Mouse (Mus musculus) megakaryocyte, embryonic 14.5 days (primary cell): Measurements from ENCODE around the gene Tgm4. TPM values are rescaled to one million over a fixed set of nuclear protein-coding genes. Genes with fewer than 3 reads are reported as not detected.

Experiments used
- H3K27me3 ChIP-seq: replicated peaks from 2 replicates; pipeline ENCODE3; 2012; ENCODE audit warnings: inconsistent platforms
- H3K36me3 ChIP-seq: replicated peaks from 2 replicates; pipeline ENCODE3; 2012; ENCODE audit warnings: low read length, inconsistent platforms, mixed read lengths
- H3K4me1 ChIP-seq: 2 replicates; pipeline ENCODE4 v1.6.1; 2012; ENCODE audit warnings: inconsistent platforms
- H3K4me3 ChIP-seq: replicated peaks from 2 replicates; pipeline ENCODE3; 2012; ENCODE audit warnings: moderate library complexity, mild to moderate bottlenecking, inconsistent platforms
- H3K9me3 ChIP-seq: 2 replicates; pipeline ENCODE4 v1.6.1; 2012; ENCODE audit warnings: inconsistent platforms
- FLI1 ChIP-seq: IDR thresholded peaks from 2 replicates; pipeline ENCODE4 v1.6.1; 2012; ENCODE audit warnings: low read length, inconsistent platforms, mixed read lengths
- GATA1 ChIP-seq: IDR thresholded peaks from 3 replicates; pipeline ENCODE4 v1.6.1; 2012; ENCODE audit warnings: mixed read lengths, low read length, inconsistent platforms, borderline replicate concordance
- polyA plus RNA-seq: library from polyadenylated mRNA; stranded (reverse); fragments of >175 nt; gene quantifications from 2 replicates; pipeline ENCODE4 v1.2.3, GENCODE M21; 2012; ENCODE audit warnings: low replicate concordance; ENCODE audit not compliant: insufficient read depth

The Tgm4 gene
- not detected in 2 replicates for polyA plus RNA-seq

GRCm38 (mm10) chr9:123034426-123034825 is at the start of gene Tgm4:
Gene Tgm4 (plus strand): TSS chr9:123034726.
- H3K4me1 ChIP-seq, result peaks cover 11% of the 10 kb centered on the region; the same call in 1 of the 2 replicates
- TF ChIP-seq FLI1 (no peak), GATA1 (no peak)
- H3K4me3 ChIP-seq, result no peak within 1 kb of the TSS
- no peaks in the 10 kb centered on the region for H3K36me3 ChIP-seq
- H3K27me3 ChIP-seq, result peaks cover 66% of the 10 kb centered on the region
- H3K9me3 ChIP-seq, result peaks cover 15% of the 10 kb centered on the region

GRCm38 (mm10) chr9:122998406-122999192 is 35.9 kb upstream of the Tgm4 start:
- Histone ChIP-seq H3K9me3 (no peaks in the 10 kb centered on the region), H3K4me3 (peak overlapping the region; percentile 60), H3K4me1 (peaks cover 20% of the 10 kb centered on the region), H3K36me3 (peaks cover 83% of the 10 kb centered on the region), H3K27me3 (no peaks in the 10 kb centered on the region)
- TF ChIP-seq FLI1 (no peak), GATA1 (no peak)

- no peak overlapping the region for H3K4me3 ChIP-seq
- H3K4me1 ChIP-seq, result peaks cover 21% of the 10 kb centered on the region
- H3K27me3 ChIP-seq, result no peaks in the 10 kb centered on the region
- TF ChIP-seq GATA1 (no peak), FLI1 (no peak)
- no peaks in the 10 kb centered on the region for H3K9me3 ChIP-seq
- peaks cover 85% of the 10 kb centered on the region for H3K36me3 ChIP-seq
These were observed 35.3 kb upstream of the Tgm4 start for GRCm38 (mm10) chr9:122999193-122999586.

GRCm38 (mm10) chr9:123004718-123005117 is 29.8 kb upstream of the Tgm4 start:
- Histone ChIP-seq H3K9me3 (no peaks in the 10 kb centered on the region), H3K27me3 (no peaks in the 10 kb centered on the region), H3K4me3 (no peak overlapping the region), H3K4me1 (0 out of 2 replicates have a peak, but pooled peaks cover 6% of the 10 kb centered on the region), H3K36me3 (peaks cover 94% of the 10 kb centered on the region)
- TF ChIP-seq GATA1 (no peak), FLI1 (no peak)

GRCm38 (mm10) chr9:123006071-123006470 is 28.5 kb upstream of the Tgm4 start:
- Histone ChIP-seq H3K4me3 (no peak overlapping the region), H3K27me3 (no peaks in the 10 kb centered on the region), H3K36me3 (peaks cover 95% of the 10 kb centered on the region), H3K9me3 (no peaks in the 10 kb centered on the region), H3K4me1 (0 out of 2 replicates have a peak, but pooled peaks cover 6% of the 10 kb centered on the region)
- no peak for TF ChIP-seq GATA1
- no peak for TF ChIP-seq FLI1

- no peaks in the 10 kb centered on the region for H3K9me3 ChIP-seq
- peaks cover 15% of the 10 kb centered on the region for H3K27me3 ChIP-seq
- TF ChIP-seq GATA1 (no peak), FLI1 (no peak)
- H3K4me1 ChIP-seq, result peaks cover 34% of the 10 kb centered on the region
- H3K4me3 ChIP-seq, result peak within 1 kb of the TSS; percentile 97
- peaks cover 23% of the 10 kb centered on the region for H3K36me3 ChIP-seq
These were observed 13.4 kb upstream of the Tgm4 start, which contains the start of gene Tmem42 for GRCm38 (mm10) chr9:123020995-123021631. Gene Tmem42 (plus strand): TSS chr9:123021326.

- TF ChIP-seq FLI1, result no peak
- TF ChIP-seq GATA1, result no peak
- Histone ChIP-seq H3K27me3 (peaks cover 19% of the 10 kb centered on the region), H3K9me3 (no peaks in the 10 kb centered on the region), H3K4me1 (peaks cover 31% of the 10 kb centered on the region), H3K4me3 (peak overlapping the region; percentile 97), H3K36me3 (peaks cover 16% of the 10 kb centered on the region)
These were observed 12.7 kb upstream of the Tgm4 start for GRCm38 (mm10) chr9:123021636-123022379.

GRCm38 (mm10) chr9:123024201-123024600 is 10.3 kb upstream of the Tgm4 start:
- Histone ChIP-seq H3K4me3 (no peak overlapping the region), H3K9me3 (no peaks in the 10 kb centered on the region)
- no peak for TF ChIP-seq FLI1
- TF ChIP-seq GATA1, result no peak

GRCm38 (mm10) chr9:123031496-123032246 is 2.9 kb upstream of the Tgm4 start:
- Histone ChIP-seq H3K4me3 (no peak overlapping the region), H3K9me3 (peaks cover under 1% of the 10 kb centered on the region; the same call in 1 of the 2 replicates), H3K4me1 (peaks cover 11% of the 10 kb centered on the region; the same call in 1 of the 2 replicates), H3K36me3 (no peaks in the 10 kb centered on the region), H3K27me3 (peaks cover 52% of the 10 kb centered on the region)
- TF ChIP-seq FLI1 (no peak), GATA1 (no peak)

More at GRCm38 (mm10) chr9:123024201-123024600, 10.3 kb upstream of the Tgm4 start:
- H3K27me3 ChIP-seq, result peaks cover 29% of the 10 kb centered on the region
- peaks cover 30% of the 10 kb centered on the region for H3K4me1 ChIP-seq
- H3K36me3 ChIP-seq, result no peaks in the 10 kb centered on the region
